Mouse (Mus musculus): ENCODE data around the gene Agap1.
A peak's percentile ranks its signal among the peaks of the same experiment; 100 is the strongest.

Gene Agap1

GRCm38 (mm10) chr1:89933786-89934185 lies 479.2 kb downstream of the Agap1 start:
- no peak for DNase-seq (ENCODE audit: low spot score in 2 of 2)

DNA sequence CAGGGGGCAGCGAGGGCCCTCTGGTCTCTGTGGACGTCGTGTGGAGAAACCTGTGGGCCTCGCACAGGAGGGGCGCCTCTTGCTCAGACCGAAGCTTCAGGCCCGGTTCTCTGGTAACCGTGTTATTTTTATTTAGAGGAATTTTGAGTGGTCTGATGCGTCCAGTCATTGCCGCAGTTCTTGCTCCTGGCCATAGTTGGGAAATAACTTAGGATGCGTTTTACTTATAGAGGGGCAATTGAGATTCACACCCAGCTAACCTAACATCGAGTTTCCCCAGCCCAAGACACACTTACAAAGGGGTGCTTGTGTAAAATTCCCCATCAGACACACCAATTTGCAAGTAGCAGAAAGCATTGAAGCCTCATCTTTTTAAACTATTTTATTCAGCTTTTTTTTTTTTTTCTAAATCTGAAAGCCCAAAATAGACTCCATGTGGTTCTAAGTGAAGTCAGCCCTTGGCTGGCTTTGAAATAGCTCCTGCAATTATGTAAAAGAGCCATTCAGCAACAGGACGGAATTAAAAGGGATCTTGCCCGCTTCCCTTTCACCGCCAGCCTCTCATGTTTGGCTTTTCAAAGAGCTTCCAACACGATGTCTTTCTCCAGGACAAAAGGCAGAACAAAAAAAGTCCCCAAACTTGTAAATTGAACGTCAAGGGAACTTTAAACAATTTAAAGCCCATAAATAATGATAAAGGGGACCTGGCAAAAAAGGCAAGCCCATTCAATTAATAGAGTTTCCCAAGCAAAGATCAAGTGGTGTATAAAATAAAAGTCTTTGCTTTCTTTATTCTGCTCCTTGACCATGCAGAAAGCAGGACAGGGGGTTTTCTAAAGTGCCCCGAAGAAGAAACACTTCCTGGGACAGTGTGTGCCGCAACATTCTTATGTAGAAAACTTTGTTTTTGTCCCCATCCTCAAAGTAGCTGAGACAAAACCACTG lies 480.0 kb downstream of the Agap1 start:
- no peak for DNase-seq (ENCODE audit: low spot score in 2 of 2)

DNA sequence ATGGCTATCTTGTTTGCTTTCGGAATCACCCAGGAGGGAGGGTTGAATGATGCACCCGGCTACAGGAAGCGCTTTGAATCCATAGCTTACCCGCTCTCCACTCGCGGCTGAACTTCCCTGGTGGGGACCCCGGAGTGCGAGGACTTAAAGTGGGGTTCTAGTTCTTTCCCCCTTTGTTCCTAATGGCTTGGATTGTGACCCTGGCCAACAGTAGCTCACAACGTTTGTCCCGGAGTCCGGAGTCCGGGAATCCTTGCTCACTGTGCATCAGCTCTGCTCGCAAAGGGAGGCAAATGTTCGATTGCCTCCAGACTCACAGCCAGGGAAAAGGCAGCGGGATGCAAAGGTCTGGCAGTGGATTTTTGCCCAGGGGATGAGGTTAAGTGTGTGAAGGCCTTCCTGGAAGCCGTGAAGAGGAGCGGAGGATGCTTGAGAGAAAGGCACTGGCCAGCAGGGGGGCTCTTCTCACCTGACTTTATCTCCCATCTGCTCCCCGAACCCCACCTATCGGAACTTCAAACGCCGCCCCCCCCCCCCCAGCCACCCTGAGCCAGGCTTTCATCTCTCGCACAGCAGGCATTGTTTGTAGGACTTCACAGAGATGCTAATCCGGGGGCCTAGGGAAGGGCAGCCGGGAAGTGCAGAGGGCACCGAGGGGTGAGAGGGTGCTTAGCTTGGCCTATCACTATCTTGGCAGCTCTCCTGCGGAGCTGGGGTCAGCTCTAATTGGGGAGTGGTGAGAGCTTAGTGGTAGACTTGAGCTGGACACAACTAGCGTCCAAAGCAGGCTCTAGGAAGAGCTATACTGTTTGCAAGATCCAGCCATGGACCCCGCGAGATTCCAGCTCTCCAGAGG lies 481.1 kb downstream of the Agap1 start:
- DNase-seq (ENCODE audit: low spot score in 2 of 2), result no peak

GRCm38 (mm10) chr1:89938884-89939595 lies 484.4 kb downstream of the Agap1 start:
- no peak for DNase-seq (ENCODE audit: low spot score in 2 of 2)

GRCm38 (mm10) chr1:89939596-89939960 lies 485.0 kb downstream of the Agap1 start:
- DNase-seq (ENCODE audit: low spot score in 2 of 2), result no peak

- DNase-seq (ENCODE audit: low spot score in 2 of 2), result peak; percentile 49 to 55
Observed at GRCm38 (mm10) chr1:89939981-89940726, 485.5 kb downstream of the Agap1 start.

DNA sequence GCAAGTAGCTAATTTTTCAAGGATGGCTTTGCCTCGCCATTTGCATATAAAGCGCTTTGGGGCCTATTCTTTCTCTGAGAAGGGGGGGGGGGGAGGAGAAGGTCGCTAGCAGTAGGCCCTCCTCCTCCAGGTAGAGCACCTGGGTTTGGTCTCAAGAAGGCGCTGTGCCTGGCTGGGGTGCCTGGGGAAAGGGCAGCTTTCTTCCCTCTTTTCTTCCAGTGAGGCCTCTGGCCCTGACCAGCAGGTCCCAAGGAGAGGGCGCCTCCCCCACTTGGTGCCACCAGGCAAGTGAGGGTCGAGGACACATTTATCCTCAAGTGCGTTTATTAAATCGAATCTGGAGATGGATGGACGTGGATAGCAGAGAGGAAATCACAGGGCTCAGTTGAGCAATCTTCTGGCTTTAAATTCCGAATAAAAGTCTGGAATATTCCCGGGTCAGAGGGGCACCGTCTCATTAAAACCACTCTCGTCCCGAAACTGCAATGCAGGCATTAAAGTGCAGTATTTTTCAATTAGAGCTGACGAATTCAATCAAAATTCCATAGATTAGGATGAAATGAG lies 486.4 kb downstream of the Agap1 start:
- DNase-seq (ENCODE audit: low spot score in 2 of 2), result no peak

GRCm38 (mm10) chr1:89941701-89942381 lies 487.2 kb downstream of the Agap1 start:
- no peak for DNase-seq (ENCODE audit: low spot score in 2 of 2)

DNA sequence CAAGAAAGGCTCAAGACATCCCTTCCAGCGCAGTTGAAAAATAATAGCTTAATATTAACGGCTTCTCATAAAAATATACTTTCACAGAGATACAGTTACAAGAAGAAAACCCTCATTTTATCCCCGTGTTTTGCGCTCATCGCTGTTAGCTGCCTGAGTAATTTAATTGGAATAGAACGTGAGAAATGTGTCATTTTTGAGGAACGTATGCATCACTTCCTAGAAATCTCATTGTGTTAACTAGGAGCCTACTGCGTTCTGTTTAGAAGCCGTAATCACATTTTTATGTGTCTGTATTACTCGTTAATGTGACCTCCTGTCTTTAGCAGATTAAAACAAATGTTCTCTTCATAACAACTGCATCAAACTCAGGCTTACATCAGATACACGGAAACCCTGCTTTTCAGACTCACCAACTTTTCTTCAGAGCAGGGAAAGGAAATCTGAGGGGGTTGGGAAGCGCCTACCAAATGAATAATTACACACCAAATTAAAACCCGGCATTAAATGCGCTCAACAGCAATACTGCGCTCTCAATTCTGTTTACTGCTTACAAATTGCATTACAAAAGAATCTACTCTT lies 487.9 kb downstream of the Agap1 start:
- no peak for DNase-seq (ENCODE audit: low spot score in 2 of 2)

- peak; percentile 16 to 33 for DNase-seq (ENCODE audit: low spot score in 2 of 2)
Observed at GRCm38 (mm10) chr1:89943202-89943601, 488.6 kb downstream of the Agap1 start.
